Mouse (Mus musculus) hindbrain, embryonic 12.5 days (tissue): ENCODE results near the gene Itgb1. TPM values are rescaled to one million over a fixed set of nuclear protein-coding genes. Genes with fewer than 3 reads are reported as not detected.

ENCODE experiments used
- ATAC-seq: fragments of 200-750 bp; cut with Nextera tagmentation; 2 replicates; pipeline ENCODE4 v1.8.0; 2017; ENCODE audit warnings: moderate TSS enrichment; ENCODE audit not compliant: low FRiP score
- H3K27ac ChIP-seq: fragments of 300-500 bp; sonication (generic); 2 replicates; pipeline ENCODE4 v1.5.1; 2016; ENCODE audit warnings: mild to moderate bottlenecking
- H3K27me3 ChIP-seq: fragments of 300-500 bp; sonication (generic); 2 replicates; pipeline ENCODE4 v1.6.1; 2016; ENCODE audit warnings: mild to moderate bottlenecking
- H3K36me3 ChIP-seq: fragments of 300-500 bp; sonication (generic); 2 replicates; pipeline ENCODE4 v1.6.1; 2016; ENCODE audit warnings: mild to moderate bottlenecking
- H3K4me1 ChIP-seq: fragments of 300-500 bp; sonication (generic); 2 replicates; pipeline ENCODE4 v1.6.1; 2016
- H3K4me2 ChIP-seq: fragments of 300-500 bp; sonication (generic); replicated peaks from 2 replicates; pipeline ENCODE4 v1.6.1; 2016; ENCODE audit warnings: mild to moderate bottlenecking
- H3K4me3 ChIP-seq: fragments of 300-500 bp; sonication (generic); 2 replicates; pipeline ENCODE4 v1.5.1; 2016; ENCODE audit warnings: mild to moderate bottlenecking
- H3K9ac ChIP-seq: fragments of 300-500 bp; sonication (generic); 2 replicates; pipeline ENCODE4 v1.6.1; 2016; ENCODE audit warnings: mild to moderate bottlenecking, moderate library complexity
- H3K9me3 ChIP-seq: fragments of 300-500 bp; sonication (generic); replicated peaks from 2 replicates; pipeline ENCODE4 v1.6.1; 2016; ENCODE audit warnings: mild to moderate bottlenecking
- WGBS: fragments of 180-500 bp; shearing (Covaris S2); methylation state at CpG from one replicate; pipeline ENCODE4 v1.1.7; 2016; 5-methylcytosine and 5-hydroxymethylcytosine counted together
- polyA plus RNA-seq: library from polyadenylated mRNA; unstranded; fragments of >200 nt; fragmentation: Nextera tagmentation; extraction: Ambion mirVana; gene quantifications from 2 replicates; pipeline ENCODE4 v1.2.1, GENCODE M21; 2016

Gene Itgb1
- polyA plus RNA-seq, 1 experiment from 2014 or later: 183 TPM

GRCm38 (mm10) chr8:128688679-128689078 is 3.2 kb downstream of the Itgb1 start:
- peaks cover 25% of the 10 kb centered on the region for H3K4me1 ChIP-seq
- no peak for ATAC-seq
- no peak overlapping the region for H3K27ac ChIP-seq
- H3K36me3 ChIP-seq: no peaks in the 10 kb centered on the region
- H3K4me2 ChIP-seq: no peak overlapping the region
- H3K9ac ChIP-seq: no peak overlapping the region
- 91% methylated on average over 3 of the region's 3 CpGs for WGBS
- H3K9me3 ChIP-seq: no peaks in the 10 kb centered on the region
- no peak overlapping the region for H3K4me3 ChIP-seq
- H3K27me3 ChIP-seq: no peaks in the 10 kb centered on the region

GRCm38 (mm10) chr8:128690056-128690455 is 4.6 kb downstream of the Itgb1 start:
- Histone ChIP-seq H3K36me3 (no peaks in the 10 kb centered on the region), H3K4me1 (peaks cover 25% of the 10 kb centered on the region), H3K27ac (no peak overlapping the region), H3K9me3 (no peaks in the 10 kb centered on the region), H3K27me3 (no peaks in the 10 kb centered on the region), H3K4me3 (no peak overlapping the region), H3K9ac (no peak overlapping the region), H3K4me2 (no peak overlapping the region)
- ATAC-seq: no peak
- 91% methylated on average over 1 of the region's 1 CpGs for WGBS

GRCm38 (mm10) chr8:128696701-128697397 is 11.4 kb downstream of the Itgb1 start:
- Histone ChIP-seq H3K27me3 (no peaks in the 10 kb centered on the region), H3K9ac (no peak overlapping the region), H3K4me3 (no peak overlapping the region), H3K4me1 (no peaks in the 10 kb centered on the region), H3K9me3 (no peaks in the 10 kb centered on the region), H3K4me2 (no peak overlapping the region), H3K27ac (no peak overlapping the region), H3K36me3 (no peaks in the 10 kb centered on the region)
- WGBS: 93% methylated on average over 1 of the region's 1 CpGs
- ATAC-seq: no peak

- WGBS: 88% methylated on average over 3 of the region's 3 CpGs
- no peak overlapping the region for H3K27ac ChIP-seq
- H3K4me1 ChIP-seq: no peaks in the 10 kb centered on the region; the same call in 1 of the 2 replicates
- H3K4me3 ChIP-seq: no peak overlapping the region
- no peaks in the 10 kb centered on the region for H3K9me3 ChIP-seq
- no peaks in the 10 kb centered on the region for H3K27me3 ChIP-seq
- ATAC-seq: no peak
- H3K9ac ChIP-seq: no peak overlapping the region
- no peak overlapping the region for H3K4me2 ChIP-seq
- H3K36me3 ChIP-seq: no peaks in the 10 kb centered on the region
Observed at GRCm38 (mm10) chr8:128697945-128698344, 12.5 kb downstream of the Itgb1 start.

GRCm38 (mm10) chr8:128704376-128704775 is 18.9 kb downstream of the Itgb1 start:
- H3K27ac ChIP-seq: no peak overlapping the region
- no peak overlapping the region for H3K4me3 ChIP-seq
- ATAC-seq: no peak
- 72% methylated on average over 1 of the region's 1 CpGs for whole genome bisulfite sequencing
- H3K36me3 ChIP-seq: peaks cover 21% of the 10 kb centered on the region
- no peaks in the 10 kb centered on the region for H3K9me3 ChIP-seq
- H3K27me3 ChIP-seq: no peaks in the 10 kb centered on the region
- no peak overlapping the region for H3K9ac ChIP-seq
- H3K4me2 ChIP-seq: no peak overlapping the region
- no peaks in the 10 kb centered on the region; the same call in 1 of the 2 replicates for H3K4me1 ChIP-seq

- 95% methylated on average over 2 of the region's 2 CpGs for WGBS
- Histone ChIP-seq H3K4me3 (no peak overlapping the region), H3K9me3 (no peaks in the 10 kb centered on the region), H3K4me1 (no peaks in the 10 kb centered on the region; the same call in 1 of the 2 replicates), H3K27me3 (no peaks in the 10 kb centered on the region), H3K4me2 (no peak overlapping the region), H3K36me3 (peaks cover 21% of the 10 kb centered on the region), H3K9ac (no peak overlapping the region), H3K27ac (no peak overlapping the region)
- ATAC-seq: no peak
Observed at GRCm38 (mm10) chr8:128704836-128705235, 19.4 kb downstream of the Itgb1 start.

- ATAC-seq: no peak
- H3K27ac ChIP-seq: no peak overlapping the region
- no peaks in the 10 kb centered on the region for H3K4me1 ChIP-seq
- H3K9ac ChIP-seq: no peak overlapping the region
- H3K36me3 ChIP-seq: peaks cover 42% of the 10 kb centered on the region
- 48% methylated on average over 3 of the region's 3 CpGs for WGBS
- H3K9me3 ChIP-seq: no peaks in the 10 kb centered on the region
- no peaks in the 10 kb centered on the region for H3K27me3 ChIP-seq
- no peak overlapping the region for H3K4me2 ChIP-seq
- H3K4me3 ChIP-seq: no peak overlapping the region
Observed at GRCm38 (mm10) chr8:128709261-128709660, 23.8 kb downstream of the Itgb1 start.

GRCm38 (mm10) chr8:128716184-128716583 is 30.7 kb downstream of the Itgb1 start:
- no peak overlapping the region for H3K4me2 ChIP-seq
- H3K4me3 ChIP-seq: no peak overlapping the region
- H3K4me1 ChIP-seq: no peaks in the 10 kb centered on the region
- no peaks in the 10 kb centered on the region for H3K9me3 ChIP-seq
- H3K36me3 ChIP-seq: peaks cover 52% of the 10 kb centered on the region
- no peak overlapping the region for H3K27ac ChIP-seq
- ATAC-seq: no peak
- no peak overlapping the region for H3K9ac ChIP-seq
- H3K27me3 ChIP-seq: no peaks in the 10 kb centered on the region

- no peak overlapping the region for H3K4me3 ChIP-seq
- H3K4me1 ChIP-seq: no peaks in the 10 kb centered on the region
- no peak overlapping the region for H3K9ac ChIP-seq
- 69% methylated on average over 1 of the region's 1 CpGs for WGBS
- H3K4me2 ChIP-seq: no peak overlapping the region
- H3K36me3 ChIP-seq: peaks cover 44% of the 10 kb centered on the region
- H3K27ac ChIP-seq: no peak overlapping the region
- H3K27me3 ChIP-seq: no peaks in the 10 kb centered on the region
- ATAC-seq: peak; percentile 64; the same call in 1 of the 2 replicates
- H3K9me3 ChIP-seq: no peaks in the 10 kb centered on the region
Observed at GRCm38 (mm10) chr8:128724819-128725218, 39.4 kb downstream of the Itgb1 start.

GRCm38 (mm10) chr8:128727213-128727612 is 41.8 kb downstream of the Itgb1 start:
- peak; percentile 48 for ATAC-seq
- H3K9ac ChIP-seq: no peak overlapping the region
- H3K4me3 ChIP-seq: no peak overlapping the region
- no peaks in the 10 kb centered on the region for H3K27me3 ChIP-seq
- H3K4me2 ChIP-seq: no peak overlapping the region
- no peaks in the 10 kb centered on the region for H3K9me3 ChIP-seq
- no peak overlapping the region for H3K27ac ChIP-seq
- H3K36me3 ChIP-seq: peaks cover 35% of the 10 kb centered on the region
- H3K4me1 ChIP-seq: peaks cover 7% of the 10 kb centered on the region; the same call in 1 of the 2 replicates
- WGBS: 45% methylated on average over 1 of the region's 1 CpGs

GRCm38 (mm10) chr8:128732254-128732653 is 46.8 kb downstream of the Itgb1 start:
- Histone ChIP-seq H3K9me3 (no peaks in the 10 kb centered on the region), H3K27me3 (no peaks in the 10 kb centered on the region), H3K9ac (no peak overlapping the region), H3K36me3 (peaks cover 32% of the 10 kb centered on the region), H3K4me1 (peaks cover 9% of the 10 kb centered on the region; the same call in 1 of the 2 replicates), H3K4me3 (no peak overlapping the region), H3K27ac (peak overlapping the region; percentile 79), H3K4me2 (no peak overlapping the region)
- ATAC-seq: peak; percentile 93
- 7% methylated on average over 2 of the region's 2 CpGs for WGBS

GRCm38 (mm10) chr8:128734118-128734517 is 48.7 kb downstream of the Itgb1 start:
- ATAC-seq: no peak
- Histone ChIP-seq H3K4me2 (no peak overlapping the region), H3K27ac (no peak overlapping the region), H3K4me1 (peaks cover 9% of the 10 kb centered on the region; the same call in 1 of the 2 replicates), H3K9ac (no peak overlapping the region), H3K9me3 (no peaks in the 10 kb centered on the region), H3K4me3 (no peak overlapping the region), H3K27me3 (no peaks in the 10 kb centered on the region), H3K36me3 (peaks cover 31% of the 10 kb centered on the region)
- WGBS: 94% methylated on average over 3 of the region's 3 CpGs

- ATAC-seq: no peak
Observed at GRCm38 (mm10) chr8:128735692-128736091, 50.2 kb downstream of the Itgb1 start.

More at GRCm38 (mm10) chr8:128735692-128736091, 50.2 kb downstream of the Itgb1 start:
- H3K9ac ChIP-seq: no peak overlapping the region
- H3K4me3 ChIP-seq: no peak overlapping the region
- H3K27ac ChIP-seq: no peak overlapping the region
- H3K36me3 ChIP-seq: peaks cover 37% of the 10 kb centered on the region
- H3K27me3 ChIP-seq: no peaks in the 10 kb centered on the region
- no peak overlapping the region for H3K4me2 ChIP-seq
- WGBS: 93% methylated on average over 3 of the region's 3 CpGs
- peaks cover 9% of the 10 kb centered on the region; the same call in 1 of the 2 replicates for H3K4me1 ChIP-seq
- no peaks in the 10 kb centered on the region for H3K9me3 ChIP-seq
